Mouse (Mus musculus): Measurements from ENCODE around the gene Cblc.
"Not testable (repeated sequence)": the region's sequence is repeated elsewhere in the genome, so short reads cannot be mapped to it uniquely, and the experiment has no call there.

Cblc gene

DNA sequence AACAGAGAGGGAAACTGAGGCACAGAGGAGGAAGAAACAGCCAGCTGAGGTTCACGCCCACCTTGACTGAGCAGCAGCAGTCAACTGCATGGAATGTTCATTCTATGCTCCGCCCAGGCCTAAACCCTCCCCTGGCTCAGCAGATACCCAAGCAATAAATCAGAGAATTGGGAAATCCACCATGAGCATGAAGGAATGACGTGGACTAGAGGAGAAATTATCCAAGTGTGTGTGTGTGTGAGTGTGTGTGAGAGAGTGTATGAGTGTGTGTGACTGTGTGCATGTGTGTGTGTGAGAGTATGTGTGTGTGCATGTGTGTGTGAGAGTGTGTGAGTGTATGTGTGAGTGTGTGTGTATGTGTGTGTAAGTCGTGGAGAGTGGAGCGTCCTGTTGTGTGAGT is 21.8 kb upstream of the Cblc start:
- no peak for DNase-seq (ENCODE audit: low spot score)

DNA sequence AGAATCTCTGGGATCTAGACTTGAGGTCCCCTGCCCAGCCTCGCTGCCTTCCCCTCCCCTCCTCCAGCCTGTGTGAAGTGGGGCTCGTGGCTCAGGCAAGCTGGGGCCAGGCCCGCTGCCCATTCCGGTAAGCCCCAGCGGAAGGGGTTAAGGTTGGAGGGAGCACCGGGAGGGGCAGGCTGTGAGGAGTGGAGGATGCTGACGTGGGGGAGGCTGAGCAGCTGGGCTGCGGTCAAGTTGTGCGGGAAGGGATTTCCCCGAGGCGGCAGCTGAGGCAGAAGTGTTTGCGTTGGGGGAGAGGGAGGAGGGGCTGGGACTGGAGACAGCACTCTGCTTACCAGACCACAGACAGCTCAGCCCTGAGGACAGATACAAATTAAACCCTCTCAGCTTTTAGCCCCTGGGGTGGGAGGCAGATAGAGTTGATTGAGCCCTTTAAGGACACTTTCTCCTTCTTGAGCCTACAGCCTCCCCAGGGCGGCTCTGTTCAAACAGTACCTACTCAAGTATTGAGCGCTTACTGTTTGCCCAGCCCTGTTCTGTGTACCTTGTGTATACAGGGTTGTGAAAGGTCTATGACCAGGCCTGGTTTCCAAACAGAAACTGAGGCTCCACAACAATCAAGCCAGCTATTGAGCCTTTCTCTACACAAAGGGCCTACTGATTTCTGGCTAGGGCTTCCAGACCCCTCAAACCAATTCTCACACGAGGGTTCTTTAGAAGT is 20.9 kb upstream of the Cblc start:
- no peak for DNase-seq (ENCODE audit: low spot score)

DNA sequence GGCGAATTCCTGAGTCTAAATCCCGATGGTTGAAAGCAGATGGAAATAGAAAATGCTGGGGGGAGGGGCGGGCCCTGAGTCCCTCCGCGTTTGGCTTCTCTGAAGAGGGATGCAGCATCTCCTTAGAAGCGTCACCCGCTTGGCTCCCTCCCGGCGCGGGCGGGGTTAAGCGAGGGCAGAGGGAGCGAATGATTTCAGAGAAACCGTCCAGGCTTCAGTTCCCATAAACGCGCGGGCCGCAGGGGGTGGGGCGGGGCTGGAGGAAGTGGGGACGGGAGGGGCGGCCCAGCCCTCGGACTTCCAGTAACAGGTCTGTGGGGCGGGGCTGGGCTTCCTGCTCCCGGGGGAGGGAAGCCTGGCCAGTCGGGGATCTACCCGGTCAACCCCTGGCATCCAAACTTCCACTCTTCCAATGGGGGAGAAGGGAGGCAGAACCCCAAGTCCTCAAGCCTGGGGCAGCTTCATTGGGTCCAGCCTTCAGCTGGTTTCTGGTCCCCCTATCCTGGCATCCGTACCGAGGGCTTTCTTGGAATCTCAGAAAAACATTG is 19.7 kb upstream of the Cblc start:
- DNase-seq (ENCODE audit: low spot score), result peak; percentile 47

DNA sequence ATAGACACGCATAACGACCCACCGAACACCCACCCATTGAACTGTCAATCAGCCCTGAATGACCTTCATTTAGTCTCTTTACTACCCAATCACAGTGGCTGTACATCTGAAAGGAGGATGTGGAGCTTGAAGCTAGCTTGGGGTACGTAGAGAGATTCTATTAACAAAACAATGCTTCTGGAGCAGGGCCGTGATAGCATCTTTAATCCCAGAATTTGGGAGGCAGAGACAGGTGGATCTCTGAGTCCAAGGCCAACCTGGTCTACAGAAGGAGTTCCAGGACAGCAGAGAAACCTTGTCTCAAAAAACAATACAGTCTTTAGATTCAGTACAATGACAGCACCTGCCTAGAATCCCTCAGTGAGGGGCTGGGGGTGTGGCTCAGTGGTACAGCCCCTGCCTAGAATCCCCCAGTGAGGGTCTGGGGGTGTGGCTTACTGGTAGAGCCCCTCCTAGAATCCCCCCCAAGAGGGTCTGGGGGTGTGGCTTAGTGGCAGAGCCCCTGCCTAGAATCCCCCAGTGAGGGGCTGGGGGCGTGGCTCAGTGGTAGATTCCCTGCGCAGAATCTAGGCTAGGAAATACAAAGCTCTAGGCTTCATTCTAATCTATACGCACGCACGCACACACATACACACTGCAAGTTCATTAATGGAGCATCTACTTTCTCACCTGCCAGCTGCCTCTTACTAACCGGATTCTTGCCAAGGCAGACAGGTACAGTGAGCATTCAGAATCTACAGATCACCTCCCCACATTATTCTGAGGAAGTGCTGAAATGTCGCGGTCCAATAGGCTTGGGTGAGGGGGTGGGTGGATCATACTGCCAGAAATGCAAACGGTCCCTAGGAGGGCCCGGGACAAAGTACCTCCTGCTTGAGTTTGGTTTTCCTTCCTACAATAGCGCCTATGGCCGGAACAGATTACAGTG is 19.0 kb upstream of the Cblc start:
- DNase-seq (ENCODE audit: low spot score), result no peak

DNA sequence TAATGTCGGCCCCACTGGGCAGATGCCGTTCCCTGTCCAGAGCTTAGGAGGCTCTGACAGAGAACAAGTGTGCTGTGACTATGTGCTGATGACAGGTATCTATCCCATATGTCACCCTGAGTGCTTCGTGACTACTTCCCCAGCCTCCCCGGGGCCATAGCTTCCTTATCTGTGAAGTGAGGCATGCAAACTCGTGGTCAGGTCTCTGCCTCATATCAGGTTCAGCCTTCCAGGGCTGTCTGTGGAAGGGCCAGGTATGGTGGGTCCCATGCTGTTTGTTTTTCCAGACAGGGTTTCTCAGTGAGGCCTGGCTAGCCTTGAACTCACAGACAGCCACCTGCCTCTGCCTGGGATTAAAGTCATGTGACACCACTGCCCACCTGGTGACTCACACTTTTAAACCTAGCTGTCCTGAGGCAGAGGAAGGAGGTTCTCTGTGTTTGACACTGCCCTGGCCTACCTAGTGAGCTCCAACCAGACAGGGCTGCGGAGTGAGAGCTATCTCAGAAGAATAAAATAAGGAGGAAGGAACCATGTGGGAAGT is 17.0 kb upstream of the Cblc start:
- no peak for DNase-seq (ENCODE audit: low spot score)

DNA sequence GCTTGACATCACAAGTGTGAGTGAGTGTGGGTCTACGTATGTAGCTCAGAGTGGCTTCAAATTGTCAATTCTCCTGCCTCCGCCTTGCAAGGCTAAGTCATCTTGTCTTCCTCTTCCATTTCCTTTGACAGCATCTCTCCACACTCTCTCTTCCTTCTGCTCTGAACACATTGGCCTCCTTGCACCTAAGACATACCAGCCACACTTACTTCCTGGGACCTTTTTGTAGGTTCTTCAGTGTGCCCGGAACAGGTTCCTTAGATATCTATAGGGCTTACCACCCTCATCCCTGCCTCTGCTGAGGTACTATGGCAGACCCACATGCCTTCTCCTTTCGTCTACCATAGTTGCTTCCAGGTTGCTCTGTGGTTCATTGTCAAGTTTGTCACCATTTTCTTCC is 16.6 kb upstream of the Cblc start:
- DNase-seq (ENCODE audit: low spot score), result no peak

DNA sequence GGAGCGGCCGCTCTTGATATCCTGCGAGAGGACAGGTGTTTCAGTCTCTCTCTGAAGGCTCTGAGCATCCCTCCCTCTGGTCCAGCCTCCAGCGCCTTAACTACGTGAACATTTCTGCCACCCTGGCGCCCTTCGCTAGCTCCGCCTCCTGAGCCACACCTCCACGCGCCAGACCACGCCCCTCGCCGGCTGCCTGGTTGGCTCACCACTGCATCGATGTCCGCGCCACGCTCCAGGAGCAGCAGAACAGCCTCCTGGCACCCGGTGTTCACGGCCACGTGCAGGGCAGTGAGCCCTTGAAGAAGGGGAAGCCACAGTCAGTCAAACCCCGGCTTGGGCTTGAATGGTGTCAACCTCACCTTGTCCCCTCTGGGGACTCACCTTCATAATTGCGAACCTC is 14.5 kb upstream of the Cblc start:
- DNase-seq (ENCODE audit: low spot score), result no peak

DNA sequence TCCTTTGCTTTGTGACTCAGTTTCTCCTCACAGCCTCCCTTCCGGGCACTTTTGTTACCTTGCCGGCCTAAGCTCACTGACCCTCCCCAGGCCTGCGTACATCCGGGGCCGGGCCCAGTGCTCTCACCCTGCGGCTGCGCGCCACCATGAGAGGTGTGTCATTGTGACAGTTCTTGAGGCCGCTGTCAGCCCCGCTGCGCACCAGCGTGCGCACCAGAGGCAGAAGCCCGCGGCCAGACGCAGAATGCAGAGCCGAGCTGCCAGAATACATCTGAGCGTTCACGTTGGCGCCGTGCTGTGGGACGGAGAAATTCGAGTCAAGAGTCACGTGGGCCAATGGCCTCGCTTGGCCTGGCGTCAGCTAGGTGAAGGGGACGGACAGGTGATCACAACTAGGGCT is 12.8 kb upstream of the Cblc start:
- DNase-seq (ENCODE audit: low spot score), result no peak

DNA sequence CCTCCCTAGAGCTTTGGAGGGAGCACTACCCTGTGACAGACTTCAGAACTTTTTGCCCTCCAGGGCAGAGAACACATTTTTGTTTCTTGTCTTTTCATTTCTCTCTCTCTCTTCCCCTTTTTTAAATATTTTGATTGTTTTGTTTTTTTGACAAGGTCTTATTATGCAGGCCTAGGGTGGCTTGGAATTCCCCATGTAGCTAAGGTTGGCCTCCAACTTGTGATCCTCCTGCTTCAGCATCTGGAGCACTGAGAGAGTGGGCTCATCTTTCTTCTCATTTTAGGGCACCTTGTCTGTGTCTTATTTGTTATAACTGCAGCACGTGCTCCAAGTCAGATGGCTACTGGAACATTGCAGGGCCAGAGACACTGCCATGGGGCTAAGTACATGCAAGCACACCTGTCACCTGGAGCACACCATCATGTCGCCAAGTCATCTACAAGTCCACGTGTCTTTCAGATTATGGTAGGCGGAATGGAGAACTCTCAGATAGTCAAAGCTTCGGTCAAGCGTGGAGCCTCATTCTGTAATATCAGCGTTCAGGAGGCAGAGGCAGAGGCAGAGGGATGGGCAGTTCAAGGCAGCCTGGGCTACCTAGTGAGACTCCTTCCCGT is 9.9 kb upstream of the Cblc start:
- DNase-seq (ENCODE audit: low spot score), result no peak

DNA sequence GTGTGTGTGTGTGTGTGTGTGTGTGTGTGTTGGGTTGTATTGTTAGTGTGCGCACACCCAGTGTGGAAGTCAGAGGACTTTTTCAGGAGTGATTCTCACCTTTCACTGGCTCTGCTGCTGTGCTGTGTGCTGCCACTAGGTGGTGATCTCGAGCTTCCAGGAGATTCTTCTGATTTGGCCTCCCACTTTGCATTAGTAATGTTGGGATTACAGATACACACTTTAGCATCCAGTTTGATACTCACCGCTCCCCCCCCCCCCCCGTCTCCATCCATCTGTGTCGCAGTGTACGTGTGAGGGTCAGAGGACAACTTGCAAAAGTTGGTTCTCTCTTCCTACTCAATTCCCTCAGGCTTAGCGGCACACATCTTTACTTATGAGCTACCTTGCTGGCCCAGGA is 6.4 kb upstream of the Cblc start:
- DNase-seq (ENCODE audit: low spot score), result peak; percentile 39

DNA sequence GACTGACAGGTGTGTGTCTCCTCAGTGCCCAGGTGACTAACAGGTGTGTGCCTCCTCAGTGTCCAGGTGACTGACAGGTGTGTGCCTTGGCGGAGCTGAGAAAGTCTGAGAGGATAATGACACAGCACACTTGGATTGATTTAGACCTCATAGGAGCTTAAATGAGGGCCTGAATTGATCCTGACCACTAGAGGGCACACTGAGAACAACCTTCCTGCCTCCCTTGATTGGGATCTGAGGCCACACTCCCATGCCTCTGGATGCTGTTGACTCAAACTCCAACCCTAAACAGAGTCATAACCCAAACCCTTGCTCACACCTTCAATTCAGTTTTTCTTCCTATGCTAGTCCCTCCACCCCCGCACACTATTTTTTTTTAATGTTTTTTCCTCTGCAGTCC is 4.2 kb upstream of the Cblc start:
- DNase-seq (ENCODE audit: low spot score), result peak; percentile 43

DNA sequence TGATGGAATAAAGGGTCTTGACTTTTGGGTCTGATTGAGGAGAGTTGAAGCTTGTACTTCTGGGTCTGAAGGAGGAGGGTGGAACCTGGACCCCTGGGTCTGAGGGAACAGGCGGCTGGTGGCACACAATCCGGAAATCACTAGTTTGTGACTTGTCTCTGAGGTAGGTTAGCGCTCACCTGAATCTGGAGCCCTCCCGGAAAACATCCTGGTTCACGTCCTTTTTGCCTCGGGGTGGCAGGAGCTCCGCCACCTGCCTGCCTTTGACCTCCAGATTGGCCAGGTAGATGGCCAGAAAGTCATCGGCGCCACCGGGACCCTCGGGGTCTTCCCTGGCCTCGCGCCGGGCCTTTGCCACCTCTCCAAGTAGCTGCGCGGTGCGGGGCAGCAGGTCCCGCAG is 355 bp downstream of the Cblc start:
- DNase-seq (ENCODE audit: low spot score), result no peak

DNA sequence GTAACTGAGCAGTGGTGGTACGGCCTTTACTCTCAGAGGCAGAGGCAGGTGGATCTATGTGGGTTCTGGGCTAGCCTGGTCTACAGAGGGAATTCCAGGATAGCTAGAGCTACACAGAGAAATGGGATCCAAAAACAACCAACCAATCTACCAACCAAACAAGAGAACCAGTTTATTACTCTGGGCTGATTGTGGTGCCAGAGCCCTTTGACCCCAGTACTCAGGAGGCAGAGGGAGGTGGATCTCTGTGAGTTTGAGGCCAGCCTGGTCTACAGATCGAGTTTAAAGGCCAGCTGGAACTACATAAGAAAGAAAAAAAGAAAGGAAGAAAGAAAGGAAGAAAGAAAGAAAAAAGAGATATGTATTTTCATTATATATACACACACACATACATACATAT is 1.4 kb downstream of the Cblc start:
- DNase-seq (ENCODE audit: low spot score), result no peak

DNA sequence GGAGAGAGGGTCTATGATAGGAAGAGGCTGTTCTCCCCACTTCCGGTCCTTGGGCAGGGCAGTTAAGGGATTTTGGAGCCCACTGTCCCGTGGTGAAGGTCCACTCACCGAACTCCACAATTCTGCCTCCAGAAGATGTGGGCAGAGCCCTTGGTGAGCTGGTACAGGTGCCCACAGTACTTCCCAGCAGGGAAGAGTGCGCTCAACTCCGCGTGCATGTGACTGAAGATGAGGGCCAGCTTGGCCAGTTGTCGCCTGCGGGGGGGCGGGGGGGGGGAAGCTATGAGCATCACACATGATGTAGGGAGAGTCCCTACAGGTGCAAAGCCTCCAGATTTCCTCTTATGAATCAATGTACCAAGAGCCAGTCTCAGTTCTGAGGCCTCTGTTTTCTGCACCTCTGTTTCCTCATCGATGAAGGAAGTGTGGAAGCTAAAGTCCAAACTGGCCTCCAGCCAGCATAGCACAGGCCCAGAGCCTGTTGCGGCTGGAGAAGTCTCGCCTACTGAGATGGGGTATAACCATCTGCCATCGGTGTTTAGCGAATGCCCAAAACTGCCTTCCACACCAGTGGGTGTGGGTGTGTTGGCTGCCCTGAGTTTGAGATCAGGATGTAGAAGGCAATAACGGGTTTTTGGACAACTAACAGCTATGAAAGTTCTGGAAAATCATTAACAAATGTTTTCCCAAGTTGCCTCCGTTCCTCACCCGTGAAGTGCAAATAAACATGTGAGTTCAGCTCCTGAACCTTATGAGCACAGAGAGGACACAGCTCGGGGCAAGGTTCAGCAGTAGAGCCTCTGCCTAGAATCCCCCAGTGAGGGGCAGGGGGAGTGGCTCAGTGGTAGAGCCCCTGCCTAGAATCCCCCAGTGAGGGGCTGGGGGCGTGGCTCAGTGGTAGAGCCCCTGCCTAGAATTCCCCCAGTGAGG is 3.6 kb downstream of the Cblc start:
- DNase-seq (ENCODE audit: low spot score), result no peak

DNA sequence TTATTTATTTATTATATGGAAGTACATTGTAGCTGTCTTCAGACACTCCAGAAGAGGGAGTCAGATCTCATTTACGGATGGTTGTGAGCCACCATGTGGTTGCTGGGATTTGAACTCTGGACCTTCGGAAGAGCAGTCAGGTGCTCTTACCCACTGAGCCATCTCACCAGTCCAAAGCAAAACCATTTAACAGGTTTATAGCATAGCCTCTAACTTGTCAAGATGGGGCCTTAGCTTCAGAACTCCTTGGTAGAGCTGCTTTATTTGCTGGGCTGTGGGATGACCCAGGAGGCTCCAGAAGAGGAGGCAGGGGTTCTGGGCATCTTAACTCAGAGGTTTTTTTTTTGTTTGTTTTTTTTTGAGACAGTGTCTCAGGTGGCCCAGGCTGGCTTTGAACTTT is 5.1 kb downstream of the Cblc start:
- not testable (repeated sequence) for DNase-seq (ENCODE audit: low spot score)

DNA sequence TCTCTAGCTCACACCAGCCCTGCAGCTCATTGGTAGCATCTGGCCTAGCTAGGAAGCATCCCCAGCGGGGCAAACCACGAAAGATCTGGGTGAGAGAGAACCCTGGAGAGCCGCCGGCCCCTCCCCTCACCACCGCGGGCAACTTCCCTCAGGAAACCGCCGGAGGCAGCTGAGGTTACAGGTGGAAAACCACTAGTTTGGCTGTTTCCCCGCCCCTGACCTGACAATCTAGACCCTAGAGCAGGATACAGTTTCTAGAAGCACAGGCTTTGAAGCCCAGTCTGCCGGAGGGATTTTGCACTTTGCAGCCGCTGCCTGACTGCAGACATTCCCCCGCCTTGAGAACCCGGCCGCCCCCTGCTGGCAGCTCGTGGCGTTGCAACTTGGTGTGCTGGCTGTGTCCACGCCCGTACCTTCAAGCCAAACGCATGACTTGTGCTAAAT is 6.7 kb downstream of the Cblc start:
- DNase-seq (ENCODE audit: low spot score), result peak; percentile 77

DNA sequence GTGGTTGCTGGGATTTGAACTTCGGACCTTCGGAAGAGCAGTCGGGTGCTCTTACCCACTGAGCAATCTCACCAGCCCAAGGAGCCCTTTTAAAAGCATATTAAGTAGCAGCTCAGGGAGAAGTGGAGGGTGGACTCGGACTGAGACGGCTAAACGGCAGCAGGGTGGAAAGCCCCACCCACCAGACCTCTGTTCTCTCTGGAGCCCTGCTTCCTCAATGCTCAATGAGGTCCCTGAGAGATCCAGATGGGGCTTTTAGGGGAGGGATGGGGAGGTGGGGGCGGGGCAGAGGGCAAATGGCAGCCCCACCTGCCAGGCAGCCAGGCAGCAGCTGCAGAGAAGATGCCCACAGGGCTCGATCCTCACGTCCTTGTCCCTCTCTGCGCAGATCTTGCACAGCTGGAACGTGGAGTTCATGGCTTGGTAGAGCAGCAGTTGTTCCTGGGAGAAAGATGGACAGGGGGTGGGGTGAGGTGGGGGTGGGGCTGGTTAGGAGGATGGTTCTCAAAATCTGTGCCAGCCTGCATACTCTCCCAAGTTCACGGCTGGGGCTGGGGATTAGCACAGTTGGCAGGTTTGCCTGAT is 10.6 kb downstream of the Cblc start:
- no peak for DNase-seq (ENCODE audit: low spot score)

DNA sequence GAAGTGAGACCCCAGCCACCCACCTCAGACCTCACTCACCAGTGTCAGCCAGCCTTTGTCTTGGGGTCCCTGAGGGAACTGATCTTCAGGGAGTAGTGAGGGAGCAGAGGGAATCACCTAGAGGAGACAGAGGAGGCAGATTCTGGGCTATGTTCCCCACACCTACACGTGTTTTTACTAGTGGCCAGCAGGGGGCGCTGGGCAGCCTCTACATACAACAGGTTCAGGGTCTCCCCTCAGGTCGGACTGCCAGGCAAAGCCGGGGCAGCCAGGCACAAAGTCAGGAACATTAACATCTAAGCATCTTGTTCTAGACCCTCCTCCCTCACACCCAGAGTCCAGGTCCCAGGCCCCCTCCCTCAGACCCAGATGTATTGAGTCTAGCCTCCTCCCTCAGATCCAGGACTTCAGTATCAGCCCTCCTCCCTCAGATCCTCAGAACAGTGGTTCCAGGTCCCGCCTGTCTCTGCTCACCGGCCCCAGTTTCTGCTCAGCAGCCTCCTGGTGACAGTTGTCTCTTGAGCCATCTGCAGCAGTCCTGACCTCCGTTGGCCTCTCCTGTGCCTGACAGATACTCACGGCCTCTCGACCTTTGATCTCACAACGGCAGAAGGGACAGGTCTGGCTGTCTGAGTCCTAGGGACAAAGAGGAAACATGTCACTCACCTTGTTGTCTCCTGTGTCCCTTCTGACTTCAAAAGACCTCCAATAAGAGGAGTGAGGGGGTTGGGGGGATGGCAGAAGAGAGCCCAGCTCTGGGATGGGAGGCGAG is 11.7 kb downstream of the Cblc start:
- peak; percentile 27 for DNase-seq (ENCODE audit: low spot score)

DNA sequence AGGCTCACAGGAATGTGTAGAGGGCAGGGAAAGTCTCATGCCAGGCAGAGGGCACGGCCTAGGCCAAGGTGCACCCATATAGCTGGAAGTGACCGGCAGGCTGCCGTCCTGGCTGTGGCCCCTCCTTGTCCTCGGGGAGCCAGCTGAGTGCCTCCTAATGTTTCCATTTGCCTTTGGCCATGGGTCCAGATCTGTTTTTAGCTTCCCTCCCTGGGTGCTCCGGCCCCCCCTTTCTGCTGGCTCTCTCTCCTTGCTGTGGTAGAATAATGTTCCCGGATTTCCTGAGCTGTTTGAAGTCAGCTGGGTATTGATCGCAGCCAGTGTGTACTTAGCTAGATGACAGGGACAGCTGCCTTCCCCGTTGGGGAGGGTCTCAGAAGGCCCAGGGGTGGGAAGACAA is 13.0 kb downstream of the Cblc start:
- DNase-seq (ENCODE audit: low spot score), result no peak

DNA sequence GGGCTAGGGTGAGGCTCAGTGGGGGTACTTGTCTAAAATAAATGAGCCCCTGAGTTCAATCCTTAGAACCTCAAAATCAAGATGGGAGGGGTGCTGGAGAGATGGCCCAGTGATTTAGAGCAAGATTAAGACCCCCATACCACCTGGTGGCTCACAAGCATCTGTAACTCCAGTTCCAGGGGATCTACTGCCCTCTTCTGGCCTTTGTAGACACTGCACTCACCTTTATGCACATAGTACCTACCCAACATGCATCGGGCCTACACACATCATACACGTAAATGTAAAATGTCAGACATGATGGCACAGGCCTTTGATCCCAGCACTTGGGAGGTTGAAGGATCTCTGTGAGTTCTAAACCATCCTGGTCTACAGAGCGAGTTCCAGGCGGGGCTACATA is 14.0 kb downstream of the Cblc start:
- no peak for DNase-seq (ENCODE audit: low spot score)
